Mouse (Mus musculus) heart, adult 10 weeks (tissue): ENCODE results near the gene Olfr472. TPM values are rescaled to one million over a fixed set of nuclear protein-coding genes. Genes with fewer than 3 reads are reported as not detected.

Experiments
- polyA plus RNA-seq: library from polyadenylated mRNA; stranded (reverse); fragments of 350-450 nt; fragmentation: Illumina TruSeq; extraction: RNeasy Lipid Tissue Mini Kit (QIAGEN cat#74804); gene quantifications from one replicate; pipeline ENCODE4 v1.2.3, GENCODE M21; 2014; ENCODE audit warnings: low read depth, low replicate concordance

Gene Olfr472
- not detected for polyA plus RNA-seq

GRCm38 (mm10) chr7:107897602-107898001, at the start of gene Olfr472:
Gene Olfr472 (plus strand): TSS chr7:107897902.

GRCm38 (mm10) chr7:107930146-107930545, 32.4 kb downstream of the Olfr472 start, which contains the start of gene Olfr473:
Gene Olfr473 (plus strand): TSS chr7:107930446.

GRCm38 (mm10) chr7:107954343-107954742, 56.6 kb downstream of the Olfr472 start, which contains the start of gene Olfr474:
Gene Olfr474 (plus strand): TSS chr7:107954643.

Other genes with a start within 250 kb of the Olfr472 start
- not detected for gene Cyb5r2, start 139.9 kb upstream of the Olfr472 start, polyA plus RNA-seq
- not detected for gene Ovch2, start 96.7 kb upstream of the Olfr472 start, polyA plus RNA-seq
- gene Olfr467, start 85.6 kb upstream of the Olfr472 start, polyA plus RNA-seq = not detected
- gene Olfr469, start 72.4 kb upstream of the Olfr472 start, polyA plus RNA-seq = not detected
- gene Olfr470, start 50.4 kb upstream of the Olfr472 start, polyA plus RNA-seq = not detected
- not detected for gene Olfr473, start 32.5 kb downstream of the Olfr472 start, polyA plus RNA-seq
- not detected for gene Olfr474, start 56.7 kb downstream of the Olfr472 start, polyA plus RNA-seq
- gene Olfr476, start 66.9 kb downstream of the Olfr472 start, polyA plus RNA-seq = not detected
- not detected for gene Olfr477, start 88.8 kb downstream of the Olfr472 start, polyA plus RNA-seq
- not detected for gene Olfr478, start 136.1 kb downstream of the Olfr472 start, polyA plus RNA-seq
- not detected for gene Olfr479, start 152.8 kb downstream of the Olfr472 start, polyA plus RNA-seq
- not detected for gene Olfr480, start 169.4 kb downstream of the Olfr472 start, polyA plus RNA-seq
- not detected for gene Olfr481, start 182.0 kb downstream of the Olfr472 start, polyA plus RNA-seq
- gene Olfr482, start 199.7 kb downstream of the Olfr472 start, polyA plus RNA-seq = not detected
- not detected for gene Olfr483, start 202.9 kb downstream of the Olfr472 start, polyA plus RNA-seq
- not detected for gene Olfr484, start 229.5 kb downstream of the Olfr472 start, polyA plus RNA-seq